Mouse (Mus musculus) CH12.LX (cell line): ENCODE results near the gene Hist2h2bb. TPM values are rescaled to one million over a fixed set of nuclear protein-coding genes. Genes with fewer than 3 reads are reported as not detected.

Source experiments
- DNase-seq: peaks from one replicate; pipeline ENCODE4 v3.0.0-alpha.2; 2013; ENCODE audit errors: extremely low read depth
- H3K27ac ChIP-seq: 2 replicates; pipeline ENCODE4 v1.5.1; 2012; ENCODE audit warnings: low read depth, mild to moderate bottlenecking, control low read depth, moderate library complexity; ENCODE audit not compliant: insufficient read depth
- H3K27me3 ChIP-seq: replicated peaks from 2 replicates; pipeline ENCODE3; 2012; ENCODE audit warnings: inconsistent platforms
- H3K36me3 ChIP-seq, 2 experiments: replicated peaks in 1 of 2; 2 replicates each; pipeline versions ENCODE3 to v1.6.1; 2012; ENCODE audit warnings: inconsistent platforms in 1 of 2, low read length in 1 of 2, mild to moderate bottlenecking in 1 of 2, mixed read lengths in 1 of 2, moderate library complexity in 1 of 2; ENCODE audit not compliant: control insufficient read depth in 1 of 2, insufficient read depth in 1 of 2
- H3K4me1 ChIP-seq, 2 experiments: 2 replicates each; pipeline ENCODE4 v1.6.1; 2012; ENCODE audit warnings: inconsistent platforms in 1 of 2, moderate library complexity in 1 of 2; ENCODE audit not compliant: insufficient read depth in 2 of 2, control insufficient read depth in 1 of 2
- H3K4me2 ChIP-seq: 2 replicates; pipeline ENCODE4 v1.6.1; 2012; ENCODE audit warnings: low read depth, mild to moderate bottlenecking, control low read depth; ENCODE audit not compliant: poor library complexity, insufficient read depth, severe bottlenecking
- H3K4me3 ChIP-seq, 3 experiments: fragments of 150-350 bp in 1 of 3; sonication (generic) in 1 of 3; replicated peaks in 1 of 3; 2 replicates each; pipeline versions ENCODE3 to v1.5.1; 2011 to 2012; ENCODE audit warnings: low read depth in 2 of 3, low read length in 2 of 3, mild to moderate bottlenecking in 2 of 3, moderate library complexity in 2 of 3, control low read depth in 1 of 3, improper control_type of control experiment in 1 of 3, inconsistent platforms in 1 of 3, mixed read lengths in 1 of 3; ENCODE audit not compliant: poor library complexity in 1 of 3
- H3K79me2 ChIP-seq: replicated peaks from 2 replicates; pipeline ENCODE4 v1.6.1; 2012; ENCODE audit warnings: mild to moderate bottlenecking, moderate library complexity; ENCODE audit not compliant: control insufficient read depth, poor library complexity, insufficient read depth, severe bottlenecking; ENCODE audit errors: extremely low read depth
- H3K9ac ChIP-seq: 2 replicates; pipeline ENCODE4 v1.6.1; 2012; ENCODE audit warnings: low read depth, mild to moderate bottlenecking, control low read depth, moderate library complexity; ENCODE audit not compliant: insufficient read depth
- H3K9me3 ChIP-seq: replicated peaks from 2 replicates; pipeline ENCODE3; 2012; ENCODE audit warnings: low read length, inconsistent platforms, mixed read lengths
- BHLHE40 ChIP-seq: IDR thresholded peaks from 2 replicates; pipeline ENCODE4 v1.6.1; 2011; ENCODE audit warnings: mild to moderate bottlenecking, low read depth, low read length, improper control_type of control experiment
- CHD2 ChIP-seq: IDR thresholded peaks from 2 replicates; pipeline ENCODE4 v1.6.1; 2011; ENCODE audit warnings: low read length, improper control_type of control experiment
- CTCF ChIP-seq, 2 experiments: IDR thresholded peaks in 1 of 2; conservative IDR thresholded peaks in 1 of 2; 2 replicates each; pipeline ENCODE4 v1.5.1; 2011 to 2012; ENCODE audit warnings: low read depth in 2 of 2, low read length in 2 of 2, improper control_type of control experiment in 1 of 2, inconsistent platforms in 1 of 2, mild to moderate bottlenecking in 1 of 2, moderate library complexity in 1 of 2
- E2F4 ChIP-seq: IDR thresholded peaks from 2 replicates; pipeline ENCODE4 v1.6.1; 2011; ENCODE audit warnings: low read depth, low read length, improper control_type of control experiment; ENCODE audit not compliant: insufficient replicate concordance
- EP300 ChIP-seq: IDR thresholded peaks from 2 replicates; pipeline ENCODE4 v1.6.1; 2011; ENCODE audit warnings: low read length, improper control_type of control experiment
- HCFC1 ChIP-seq: IDR thresholded peaks from 2 replicates; pipeline ENCODE4 v1.6.1; 2012; ENCODE audit warnings: low read depth, mild to moderate bottlenecking, inconsistent platforms, low read length, improper control_type of control experiment
- IRF4 ChIP-seq: IDR thresholded peaks from 2 replicates; pipeline ENCODE4 v1.6.1; 2014; ENCODE audit warnings: low read depth, mild to moderate bottlenecking, inconsistent platforms, low read length, improper control_type of control experiment
- JUN ChIP-seq: IDR thresholded peaks from 2 replicates; pipeline ENCODE4 v1.6.1; 2011; ENCODE audit warnings: low read depth, mild to moderate bottlenecking, low read length, improper control_type of control experiment, moderate library complexity; ENCODE audit not compliant: insufficient read depth
- JUND ChIP-seq: conservative IDR thresholded peaks from 2 replicates; pipeline ENCODE4 v1.6.1; 2011; ENCODE audit warnings: low read depth, low read length, improper control_type of control experiment
- KAT2A ChIP-seq: IDR thresholded peaks from 2 replicates; pipeline ENCODE4 v1.6.1; 2012; ENCODE audit warnings: low read length, improper control_type of control experiment, inconsistent platforms; ENCODE audit not compliant: insufficient replicate concordance
- MAX ChIP-seq: IDR thresholded peaks from 2 replicates; pipeline ENCODE4 v1.6.1; 2011; ENCODE audit warnings: low read length, improper control_type of control experiment
- MAZ ChIP-seq: IDR thresholded peaks from 2 replicates; pipeline ENCODE4 v1.6.1; 2012; ENCODE audit warnings: low read depth, mild to moderate bottlenecking, inconsistent platforms, low read length, improper control_type of control experiment, moderate library complexity
- MEF2A ChIP-seq: IDR thresholded peaks from 2 replicates; pipeline ENCODE4 v1.6.1; 2014; ENCODE audit warnings: low read depth, mild to moderate bottlenecking, inconsistent platforms, low read length, improper control_type of control experiment, borderline replicate concordance
- MXI1 ChIP-seq: IDR thresholded peaks from 2 replicates; pipeline ENCODE4 v1.6.1; 2011; ENCODE audit warnings: mild to moderate bottlenecking, low read depth, low read length, improper control_type of control experiment
- MYC ChIP-seq: IDR thresholded peaks from 2 replicates; pipeline ENCODE4 v1.6.1; 2011; ENCODE audit warnings: low read depth, mild to moderate bottlenecking, improper control_type of control experiment, low read length
- NELFE ChIP-seq: IDR thresholded peaks from 2 replicates; pipeline ENCODE4 v1.6.1; 2011; ENCODE audit warnings: low read depth, low read length, improper control_type of control experiment
- NRF1 ChIP-seq: IDR thresholded peaks from 2 replicates; pipeline ENCODE4 v1.6.1; 2014; ENCODE audit warnings: low read depth, mild to moderate bottlenecking, inconsistent platforms, low read length, improper control_type of control experiment, moderate library complexity
- PAX5 ChIP-seq: IDR thresholded peaks from 2 replicates; pipeline ENCODE4 v1.6.1; 2012; ENCODE audit warnings: low read length, inconsistent platforms, mixed read lengths
- POLR2AphosphoS2 ChIP-seq: IDR thresholded peaks from 2 replicates; pipeline ENCODE4 v1.6.1; 2011; ENCODE audit warnings: low read depth, low read length, improper control_type of control experiment
- RAD21 ChIP-seq: IDR thresholded peaks from 2 replicates; pipeline ENCODE4 v1.6.1; 2011; ENCODE audit warnings: low read depth, mild to moderate bottlenecking, low read length, improper control_type of control experiment, moderate library complexity
- SIN3A ChIP-seq: IDR thresholded peaks from 2 replicates; pipeline ENCODE4 v1.6.1; 2012; ENCODE audit warnings: low read length, improper control_type of control experiment, inconsistent platforms
- TBP ChIP-seq: conservative IDR thresholded peaks from 2 replicates; pipeline ENCODE4 v1.6.1; 2011; ENCODE audit warnings: low read depth, low read length, improper control_type of control experiment
- TCF12 ChIP-seq: IDR thresholded peaks from 2 replicates; pipeline ENCODE4 v1.6.1; 2014; ENCODE audit warnings: low read depth, mild to moderate bottlenecking, inconsistent platforms, low read length, improper control_type of control experiment
- USF1 ChIP-seq: IDR thresholded peaks from 2 replicates; pipeline ENCODE4 v1.6.1; 2014; ENCODE audit warnings: low read depth, mild to moderate bottlenecking, inconsistent platforms, low read length, improper control_type of control experiment
- USF2 ChIP-seq: conservative IDR thresholded peaks from 2 replicates; pipeline ENCODE4 v1.6.1; 2011; ENCODE audit warnings: low read depth, low read length, improper control_type of control experiment
- ZC3H11A ChIP-seq: IDR thresholded peaks from 2 replicates; pipeline ENCODE4 v1.6.1; 2012; ENCODE audit warnings: low read depth, mild to moderate bottlenecking, inconsistent platforms, low read length, improper control_type of control experiment
- ZKSCAN1 ChIP-seq: IDR thresholded peaks from 2 replicates; pipeline ENCODE4 v1.6.1; 2012; ENCODE audit warnings: low read depth, inconsistent platforms, low read length, improper control_type of control experiment, borderline replicate concordance
- ZNF384 ChIP-seq: IDR thresholded peaks from 2 replicates; pipeline ENCODE4 v1.6.1; 2012; ENCODE audit warnings: low read depth, low read length, improper control_type of control experiment, inconsistent platforms
- dilution Hi-C: fragments of 300-500 bp; cut with MboI; formaldehyde crosslinking; loops from 2 replicates; pipeline ENCODE4 v1.14.3; 2020; ENCODE audit warnings: low sequenced_read_pairs; ENCODE audit not compliant: extremely low pct_unique_long_range_greater_than_20kb, extremely low pct_ligation_motif_present
- in situ Hi-C: fragments of 300-500 bp; cut with MboI; formaldehyde crosslinking; loops from 3 replicates; pipeline ENCODE4 v1.14.3; 2019; ENCODE audit warnings: low sequenced_read_pairs, low pct_ligation_motif_present, low pct_unique_long_range_greater_than_20kb, mixed read lengths
- polyA plus RNA-seq: library from polyadenylated mRNA; unstranded; fragments of >175 nt; gene quantifications from 2 replicates; pipeline ENCODE4 v1.2.1, GENCODE M21; 2012; ENCODE audit warnings: low read depth; ENCODE audit not compliant: insufficient read length
- total RNA-seq, 2 experiments: library from RNA; depleted of rRNA; stranded (reverse); fragments of 300-350 nt in 1 of 2; fragments of >200 nt in 1 of 2; gene quantifications; 2 replicates each; pipeline ENCODE4 v1.2.3; 2012 to 2014

Hist2h2bb gene
- total and polyA plus RNA-seq, 3 experiments: 4.1 to 2,265 (median 51.9) TPM

DNA sequence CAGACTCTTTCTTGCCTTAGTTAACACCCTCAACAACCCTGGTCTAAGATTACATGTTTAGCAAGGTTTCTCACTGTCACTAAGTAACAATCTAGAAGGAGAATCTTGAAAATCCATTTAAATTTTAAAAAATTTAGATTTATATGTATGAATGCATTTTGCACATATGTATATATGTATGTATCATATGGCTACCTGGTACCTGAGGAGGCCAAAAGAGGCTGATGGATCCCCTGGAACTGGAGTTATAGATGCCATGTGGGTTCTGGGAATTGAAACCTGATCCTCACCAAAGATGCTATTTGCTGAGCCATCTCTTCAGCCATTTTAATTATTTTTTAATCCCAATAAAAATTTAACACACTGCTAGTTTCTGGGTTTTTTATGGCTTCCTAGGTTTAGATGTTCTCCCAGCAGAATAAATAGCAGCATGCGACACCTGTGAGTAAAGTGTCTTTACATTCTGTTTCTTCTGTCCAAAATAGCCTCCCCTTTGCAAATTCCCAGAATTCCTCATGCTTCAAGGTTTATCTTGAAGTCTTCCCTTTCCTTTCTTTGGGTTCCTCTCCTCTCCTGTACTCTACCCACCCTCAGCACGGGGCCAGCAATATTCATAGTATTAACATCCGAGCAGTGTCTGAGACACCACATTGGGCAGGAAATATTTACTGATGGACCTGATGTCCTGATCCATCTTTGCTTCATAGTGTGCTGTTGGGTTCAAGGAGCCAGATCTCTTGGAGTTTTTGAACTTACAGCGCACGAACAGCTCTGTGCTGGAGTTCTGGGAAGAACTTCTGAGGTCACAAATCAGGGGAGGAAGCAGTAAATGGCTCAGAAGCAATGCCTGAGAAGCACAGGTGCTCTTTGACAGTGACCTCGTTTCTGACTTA, 21.2 kb upstream of the Hist2h2bb start:
- H3K79me2 ChIP-seq: no peaks in the 10 kb centered on the region
- DNase-seq: no peak
- no peak overlapping the region for H3K27ac ChIP-seq
- H3K4me3 ChIP-seq: peak overlapping the region; percentile 41 to 63 (median 48)
- no peaks in the 10 kb centered on the region for H3K36me3 ChIP-seq
- H3K4me2 ChIP-seq: peak overlapping the region; percentile 53
- no peaks in the 10 kb centered on the region for H3K27me3 ChIP-seq
- TF ChIP-seq NRF1: no peak
- no peak for TF ChIP-seq JUN
- no peak for TF ChIP-seq MAZ
- no peak for TF ChIP-seq IRF4
- TF ChIP-seq RAD21: no peak
- no peak for TF ChIP-seq USF1
- TF ChIP-seq USF2: no peak
- TF ChIP-seq ZKSCAN1: no peak
- no peak for TF ChIP-seq NELFE
- TF ChIP-seq ZC3H11A: no peak
- no peak for TF ChIP-seq HCFC1
- no peak for TF ChIP-seq MEF2A
- TF ChIP-seq PAX5: no peak
- no peak; the same call in 1 of the 2 replicates for TF ChIP-seq MYC
- no peak for TF ChIP-seq KAT2A
- TF ChIP-seq SIN3A: no peak
- no peak for TF ChIP-seq E2F4
- no peak for TF ChIP-seq BHLHE40
- no peak for TF ChIP-seq CHD2
- TF ChIP-seq, all 38 proteins: peak for 0
- in situ Hi-C loops (no loop called here), dilution Hi-C loops (no loop called here)
- H3K9ac ChIP-seq: peak overlapping the region; percentile 89; the same call in 1 of the 2 replicates
- no peaks in the 10 kb centered on the region for H3K9me3 ChIP-seq
- peaks cover 6 to 28% of the 10 kb centered on the region in 2 experiments; a peak in 3 of 4 replicates for H3K4me1 ChIP-seq

- in situ Hi-C loops (no loop called here), dilution Hi-C loops (no loop called here)
- Histone ChIP-seq H3K36me3 (no peaks in the 10 kb centered on the region), H3K4me3 (peak overlapping the region in 1 of 3 experiments; percentile 3), H3K9ac (no peak overlapping the region; the same call in 1 of the 2 replicates), H3K4me2 (no peak overlapping the region), H3K9me3 (no peaks in the 10 kb centered on the region), H3K27ac (no peak overlapping the region), H3K27me3 (no peaks in the 10 kb centered on the region), H3K79me2 (no peaks in the 10 kb centered on the region), H3K4me1 (peaks cover 4 to 21% of the 10 kb centered on the region in 2 experiments; a peak in 3 of 4 replicates)
- DNase-seq: no peak
- no peak for TF ChIP-seq EP300
- no peak for TF ChIP-seq NRF1
- TF ChIP-seq PAX5: no peak
- no peak for TF ChIP-seq JUN
- TF ChIP-seq MXI1: no peak
- no peak for TF ChIP-seq HCFC1
- no peak for TF ChIP-seq CHD2
- TF ChIP-seq MAX: no peak
- no peak for TF ChIP-seq POLR2AphosphoS2
- no peak for TF ChIP-seq ZNF384
- TF ChIP-seq BHLHE40: no peak
- TF ChIP-seq JUND: no peak
- TF ChIP-seq USF2: no peak
- TF ChIP-seq TCF12: no peak
- TF ChIP-seq TBP: no peak
- TF ChIP-seq CTCF (conservative IDR thresholded peaks at IDR 0.05 in 1 of 2, IDR thresholded peaks at IDR 0.05 in 1 of 2; ENCODE audit: low read depth in 2 of 2, low read length in 2 of 2): no peak
- no peak for TF ChIP-seq NELFE
- no peak for TF ChIP-seq IRF4
- no peak for TF ChIP-seq E2F4
- no peak for TF ChIP-seq MYC
Measured at GRCm38 (mm10) chr3:96249034-96249345, 20.6 kb upstream of the Hist2h2bb start.
